Mouse (Mus musculus) CH12.LX (cell line): ENCODE measurements at regions not wholly inside any gene's neighbourhood (a gene's known extent, or its start where the extent isn't known, plus 50 kb on each side); places are given as distances from the start of the nearest gene placed in this dataset.

Experiments
- BHLHE40 ChIP-seq: IDR thresholded peaks from 2 replicates; pipeline ENCODE4 v1.6.1; 2011; ENCODE audit warnings: mild to moderate bottlenecking, low read depth, low read length, improper control_type of control experiment
- CHD2 ChIP-seq: IDR thresholded peaks from 2 replicates; pipeline ENCODE4 v1.6.1; 2011; ENCODE audit warnings: low read length, improper control_type of control experiment
- CTCF ChIP-seq, 2 experiments: IDR thresholded peaks in 1 of 2; conservative IDR thresholded peaks in 1 of 2; 2 replicates each; pipeline ENCODE4 v1.5.1; 2011 to 2012; ENCODE audit warnings: low read depth in 2 of 2, low read length in 2 of 2, improper control_type of control experiment in 1 of 2, inconsistent platforms in 1 of 2, mild to moderate bottlenecking in 1 of 2, moderate library complexity in 1 of 2
- EP300 ChIP-seq: IDR thresholded peaks from 2 replicates; pipeline ENCODE4 v1.6.1; 2011; ENCODE audit warnings: low read length, improper control_type of control experiment
- KAT2A ChIP-seq: IDR thresholded peaks from 2 replicates; pipeline ENCODE4 v1.6.1; 2012; ENCODE audit warnings: low read length, improper control_type of control experiment, inconsistent platforms; ENCODE audit not compliant: insufficient replicate concordance
- POLR2A ChIP-seq: IDR thresholded peaks from 2 replicates; pipeline ENCODE4 v1.6.1; 2011; ENCODE audit warnings: low read depth, mild to moderate bottlenecking, improper control_type of control experiment, low read length
- RAD21 ChIP-seq: IDR thresholded peaks from 2 replicates; pipeline ENCODE4 v1.6.1; 2011; ENCODE audit warnings: low read depth, mild to moderate bottlenecking, low read length, improper control_type of control experiment, moderate library complexity
- TBP ChIP-seq: conservative IDR thresholded peaks from 2 replicates; pipeline ENCODE4 v1.6.1; 2011; ENCODE audit warnings: low read depth, low read length, improper control_type of control experiment
- TCF12 ChIP-seq: IDR thresholded peaks from 2 replicates; pipeline ENCODE4 v1.6.1; 2014; ENCODE audit warnings: low read depth, mild to moderate bottlenecking, inconsistent platforms, low read length, improper control_type of control experiment
- USF2 ChIP-seq: conservative IDR thresholded peaks from 2 replicates; pipeline ENCODE4 v1.6.1; 2011; ENCODE audit warnings: low read depth, low read length, improper control_type of control experiment
- ZMIZ1 ChIP-seq: IDR thresholded peaks from 2 replicates; pipeline ENCODE4 v1.6.1; 2012; ENCODE audit warnings: low read depth, mild to moderate bottlenecking, inconsistent platforms, low read length, improper control_type of control experiment

- no peak for TF ChIP-seq POLR2A
- no peak for TF ChIP-seq CTCF (conservative IDR thresholded peaks at IDR 0.05 in 1 of 2, IDR thresholded peaks at IDR 0.05 in 1 of 2; ENCODE audit: low read depth in 2 of 2, low read length in 2 of 2)
- no peak for TF ChIP-seq USF2
- no peak for TF ChIP-seq KAT2A
- no peak for TF ChIP-seq EP300
- TF ChIP-seq CHD2 = no peak
- TF ChIP-seq RAD21 = no peak
- no peak for TF ChIP-seq BHLHE40
- TF ChIP-seq ZMIZ1 = no peak
- no peak for TF ChIP-seq TCF12
- TF ChIP-seq TBP = no peak
These were observed 114.6 kb upstream of the Smyd2 start for GRCm38 (mm10) chr1:190036726-190037125.
